Mouse (Mus musculus) layer of hippocampus, postnatal 14 days (tissue): ENCODE results near the gene Ccdc124. TPM values are rescaled to one million over a fixed set of nuclear protein-coding genes. Genes with fewer than 3 reads are reported as not detected.
"Not testable (repeated sequence)": the region's sequence is repeated elsewhere in the genome, so short reads cannot be mapped to it uniquely, and the experiment has no call there.

Experiments
- DNase-seq, 2 experiments: peaks; one replicate each; pipeline ENCODE4 v3.0.0; 2021 to 2022; ENCODE audit warnings: low spot score in 2 of 2, mixed read lengths in 1 of 2
- total RNA-seq, 2 experiments: library from RNA; stranded (reverse); gene quantifications; 2 replicates each; pipeline ENCODE4 v1.2.3; 2021

Gene Ccdc124
- total RNA-seq, 2 experiments from 2014 or later = 84.5 to 92.7 TPM

DNA sequence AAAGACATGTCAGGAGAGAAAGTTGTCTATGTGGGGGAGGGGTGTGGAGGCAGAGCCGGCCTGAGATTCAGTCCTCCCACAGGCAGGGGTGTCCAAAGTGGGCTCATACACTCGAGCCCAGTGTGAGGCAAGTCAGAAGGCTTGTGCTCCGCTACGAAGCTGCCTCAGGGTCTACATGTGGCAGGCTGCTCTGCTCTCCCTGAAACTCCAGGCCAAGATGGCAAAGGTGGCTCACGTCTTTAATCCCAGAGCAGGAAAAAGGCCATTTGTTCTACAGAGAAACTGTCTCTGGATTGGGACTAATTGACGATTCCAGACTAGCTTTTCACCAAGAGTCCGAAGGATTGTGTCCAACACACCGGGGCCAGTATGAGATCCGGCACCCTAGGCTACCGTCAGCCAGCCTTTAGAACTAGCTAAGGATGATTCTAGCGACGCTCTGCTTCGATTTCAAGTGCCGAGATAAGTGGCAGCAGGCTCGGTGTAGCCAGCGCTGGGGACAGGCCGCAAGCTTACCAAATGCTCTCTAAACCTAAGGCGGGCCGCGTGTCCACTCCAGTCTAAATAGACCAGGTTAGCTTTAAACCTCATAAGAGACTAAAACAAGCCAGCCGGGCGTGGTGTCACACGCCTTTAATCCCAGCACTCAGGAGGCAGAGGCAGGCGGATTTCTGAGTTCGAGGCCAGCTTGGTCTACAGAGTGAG, 22.7 kb upstream of the Ccdc124 start:
- no peak for DNase-seq

- DNase-seq = not testable (repeated sequence)
Observed at GRCm38 (mm10) chr8:70895571-70896259, 22.0 kb upstream of the Ccdc124 start.

- DNase-seq = no peak
Observed at GRCm38 (mm10) chr8:70894771-70895545, 21.2 kb upstream of the Ccdc124 start.

- DNase-seq = no peak
Observed at GRCm38 (mm10) chr8:70894385-70894720, 20.6 kb upstream of the Ccdc124 start.

- DNase-seq = peak; percentile 52 to 75
Observed at GRCm38 (mm10) chr8:70893656-70894384, 20.1 kb upstream of the Ccdc124 start.

GRCm38 (mm10) chr8:70892896-70893655, 19.3 kb upstream of the Ccdc124 start:
- DNase-seq = no peak

DNA sequence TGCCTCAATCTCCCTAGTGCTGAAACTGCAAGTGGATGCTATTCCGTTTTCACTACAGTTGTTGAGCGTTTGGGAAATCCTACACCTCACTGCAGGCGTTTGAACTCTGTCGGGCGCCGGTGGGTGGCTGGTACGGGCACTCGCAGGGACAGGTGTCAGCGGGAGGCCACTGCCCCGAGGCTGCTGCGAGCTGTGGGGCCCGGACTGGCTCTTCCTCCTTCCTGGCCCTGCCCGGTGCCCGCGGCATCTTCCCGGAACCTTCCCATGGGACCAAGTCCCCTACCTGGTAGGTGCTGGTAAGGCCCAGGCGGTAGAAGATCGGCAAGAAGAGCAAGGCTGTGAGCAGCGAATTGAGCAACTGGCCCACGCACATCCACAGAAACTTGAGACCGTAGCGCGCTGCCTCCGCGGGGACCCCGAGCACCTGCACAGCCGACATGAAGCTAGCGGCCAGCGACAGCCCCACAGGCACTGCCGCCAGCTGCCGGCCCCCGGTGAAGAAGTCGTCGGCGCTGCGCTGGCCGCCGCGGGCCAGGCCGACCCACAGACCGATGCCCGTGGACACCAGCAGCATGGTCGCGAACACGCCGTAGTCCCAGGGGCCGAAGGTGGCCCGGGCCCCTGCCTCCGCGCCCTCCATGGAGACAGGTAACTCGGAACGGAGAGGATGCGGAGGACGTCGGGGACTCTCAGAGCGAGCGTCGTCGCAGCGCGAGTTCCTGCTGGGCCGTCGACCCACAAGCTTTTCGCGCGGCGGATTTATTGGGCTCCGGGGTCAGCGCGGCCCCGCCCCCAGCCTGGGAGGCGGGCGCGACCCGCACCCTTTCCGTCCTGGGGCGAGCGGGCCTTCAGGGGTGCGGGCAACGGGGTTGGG, 18.5 kb upstream of the Ccdc124 start, which contains the start of gene Slc5a5:
Gene Slc5a5 (minus strand): TSS at position 736 of the 874 bp plus-strand sequence.
- no peak for DNase-seq

DNA sequence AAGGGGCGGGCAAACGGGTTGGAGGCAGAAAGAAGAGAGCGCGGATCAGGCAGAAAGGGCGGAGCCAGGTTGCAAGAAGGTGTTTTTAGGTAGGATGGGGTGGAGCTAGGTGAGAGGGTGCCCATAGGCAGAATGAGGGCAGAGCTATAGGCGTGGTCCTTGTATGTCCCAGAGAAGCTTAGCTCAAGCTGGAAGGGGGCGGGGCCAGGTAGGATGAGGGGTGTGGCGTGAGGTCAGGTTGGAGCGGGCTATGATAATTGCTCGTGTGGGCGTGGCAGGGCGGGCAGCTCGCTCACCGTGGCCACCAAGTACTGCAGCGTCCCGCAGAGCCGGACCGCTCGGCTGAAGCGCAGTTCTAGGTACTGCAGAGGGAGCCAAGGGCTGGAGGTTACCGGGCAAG, 17.6 kb upstream of the Ccdc124 start:
- DNase-seq = no peak

DNA sequence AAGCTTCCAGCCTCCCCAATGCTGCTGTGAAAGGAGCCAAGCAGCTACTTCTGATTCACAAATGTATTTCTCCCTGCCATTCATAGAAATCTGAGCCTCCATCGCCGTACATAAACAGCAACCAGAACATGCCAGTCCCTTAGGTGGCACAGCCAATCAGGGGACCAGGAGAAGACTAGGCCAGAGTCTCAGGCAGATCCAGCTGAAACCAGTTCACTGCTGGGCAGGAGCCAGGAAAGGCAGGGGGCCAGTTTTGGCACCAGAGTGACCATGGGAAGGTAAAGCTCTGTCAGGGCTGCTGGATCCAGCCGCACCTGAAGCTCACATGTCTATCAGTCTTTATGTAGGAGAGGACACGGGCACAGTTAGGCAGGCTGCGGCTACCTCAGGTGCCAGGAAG, 16.9 kb upstream of the Ccdc124 start:
- DNase-seq = no peak

- DNase-seq = no peak
Observed at GRCm38 (mm10) chr8:70887669-70888068, 13.9 kb upstream of the Ccdc124 start.

DNA sequence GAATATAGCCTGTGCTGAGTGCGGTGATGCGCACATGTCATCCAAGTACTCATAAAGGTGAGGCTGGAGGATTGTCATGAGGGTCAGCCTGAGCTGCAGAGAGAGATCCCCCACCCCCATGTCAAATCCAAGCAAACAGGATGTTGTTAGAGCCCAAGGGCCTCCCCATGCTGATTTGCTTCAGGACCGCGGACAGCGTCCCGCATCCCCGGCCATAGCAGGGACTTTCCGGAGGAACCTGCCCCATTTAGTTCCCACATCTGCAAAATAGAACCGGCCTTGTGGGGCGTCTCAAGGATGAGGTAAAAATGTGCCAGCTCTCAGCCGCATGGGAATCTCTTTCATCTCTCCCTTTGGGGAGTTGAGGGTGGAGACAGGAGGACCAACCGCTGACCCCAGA, 11.9 kb upstream of the Ccdc124 start:
- DNase-seq = no peak

DNA sequence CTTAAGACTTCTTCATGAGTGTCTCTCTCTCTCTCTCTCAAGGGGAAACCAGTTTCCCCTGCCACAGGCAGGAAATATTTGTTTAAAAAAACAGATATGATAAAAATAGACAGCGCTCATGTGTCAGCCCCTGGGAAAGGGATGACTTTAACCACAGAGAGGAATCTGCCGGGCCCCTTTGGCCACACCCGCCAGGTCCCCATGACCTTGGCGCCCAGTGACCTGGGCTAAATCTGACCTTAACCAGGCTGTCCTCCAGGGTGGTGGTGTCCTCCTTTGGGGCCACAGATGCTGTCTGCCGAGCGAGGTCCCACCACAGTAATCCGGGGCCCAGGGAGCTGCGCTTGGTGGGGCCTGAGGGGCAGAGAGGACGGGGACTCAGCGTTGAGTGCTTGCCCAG, 10.9 kb upstream of the Ccdc124 start:
- no peak for DNase-seq

DNA sequence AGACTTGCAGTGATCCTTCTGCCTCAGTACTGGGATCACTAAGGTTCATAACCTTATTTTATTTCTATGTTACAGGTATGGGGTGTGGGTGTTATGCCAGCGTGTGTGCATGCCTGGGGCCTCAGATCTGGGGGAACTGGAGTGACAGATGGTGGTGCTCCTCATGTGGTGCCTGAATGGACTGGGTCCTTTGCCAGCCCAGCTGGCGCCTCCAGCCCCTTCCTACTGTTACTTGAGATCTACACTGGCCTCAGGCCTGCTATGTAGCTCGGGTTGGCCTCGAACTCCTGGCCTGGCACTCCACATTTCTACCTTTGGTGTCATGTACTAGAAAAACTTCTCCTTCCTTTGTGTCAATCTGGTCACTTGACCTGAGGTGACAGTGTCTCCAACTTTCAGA, 10.5 kb upstream of the Ccdc124 start:
- DNase-seq = no peak

GRCm38 (mm10) chr8:70880546-70880945, 6.8 kb upstream of the Ccdc124 start:
- no peak for DNase-seq

DNA sequence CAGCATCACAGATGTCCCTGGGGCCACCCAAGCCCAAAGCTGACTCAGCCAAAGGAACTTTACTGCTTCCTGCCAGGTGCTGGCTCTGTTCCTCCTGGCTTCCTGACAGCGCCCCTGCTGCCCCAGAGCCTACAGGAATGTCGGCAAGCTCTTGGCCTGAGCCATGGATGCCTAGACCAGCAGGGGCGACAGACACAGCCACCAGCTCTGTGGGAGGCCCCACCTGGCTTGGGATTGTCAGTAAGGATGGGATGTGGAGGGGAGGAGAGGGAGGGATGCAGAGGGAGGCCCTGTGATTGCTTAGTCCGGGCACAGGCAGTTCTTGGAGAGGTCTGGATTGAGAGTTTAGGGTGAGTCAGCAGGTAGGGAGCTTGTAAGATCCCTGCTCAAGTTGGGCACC, 6.4 kb upstream of the Ccdc124 start:
- DNase-seq = peak in 1 of 2 experiments; percentile 43

GRCm38 (mm10) chr8:70879500-70879899, 5.8 kb upstream of the Ccdc124 start:
- DNase-seq = no peak

GRCm38 (mm10) chr8:70878178-70878577, 4.4 kb upstream of the Ccdc124 start:
- DNase-seq = no peak

GRCm38 (mm10) chr8:70876382-70876781, 2.6 kb upstream of the Ccdc124 start:
- no peak for DNase-seq

DNA sequence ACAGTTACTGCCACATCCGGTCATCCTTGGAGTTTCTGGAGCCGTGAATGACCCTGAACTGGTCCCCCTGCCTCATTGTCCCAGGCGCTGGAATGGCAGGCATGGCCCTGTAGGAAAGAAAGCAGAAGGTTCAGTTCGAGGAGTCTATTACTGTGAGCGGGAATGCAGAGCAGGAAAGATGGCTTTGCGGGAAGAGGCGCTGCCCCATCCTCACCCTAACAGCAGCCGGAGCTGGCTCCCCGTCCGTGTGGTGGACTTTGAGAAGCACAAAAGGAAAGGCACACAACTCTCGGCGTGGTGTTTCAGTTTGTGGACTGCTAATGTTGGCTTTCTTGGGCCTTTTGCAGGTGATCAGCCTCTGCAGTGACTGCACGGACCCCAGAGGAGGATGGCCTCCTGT, 706 bp upstream of the Ccdc124 start:
- no peak for DNase-seq
